Mouse (Mus musculus) left cerebral cortex, adult 18-20 months (tissue): ENCODE results near the gene D430041D05Rik. TPM values are rescaled to one million over a fixed set of nuclear protein-coding genes. Genes with fewer than 3 reads are reported as not detected.

Experiments
- DNase-seq, 2 experiments: peaks; one replicate each; pipeline ENCODE4 v3.0.0; 2021 to 2022; ENCODE audit warnings: low spot score in 2 of 2, mixed read lengths in 1 of 2
- total RNA-seq, 2 experiments: library from RNA; stranded (reverse); gene quantifications; 2 replicates each; pipeline ENCODE4 v1.2.3; 2021

Gene D430041D05Rik
- total RNA-seq, 2 experiments from 2014 or later = 102 to 106 TPM

DNA sequence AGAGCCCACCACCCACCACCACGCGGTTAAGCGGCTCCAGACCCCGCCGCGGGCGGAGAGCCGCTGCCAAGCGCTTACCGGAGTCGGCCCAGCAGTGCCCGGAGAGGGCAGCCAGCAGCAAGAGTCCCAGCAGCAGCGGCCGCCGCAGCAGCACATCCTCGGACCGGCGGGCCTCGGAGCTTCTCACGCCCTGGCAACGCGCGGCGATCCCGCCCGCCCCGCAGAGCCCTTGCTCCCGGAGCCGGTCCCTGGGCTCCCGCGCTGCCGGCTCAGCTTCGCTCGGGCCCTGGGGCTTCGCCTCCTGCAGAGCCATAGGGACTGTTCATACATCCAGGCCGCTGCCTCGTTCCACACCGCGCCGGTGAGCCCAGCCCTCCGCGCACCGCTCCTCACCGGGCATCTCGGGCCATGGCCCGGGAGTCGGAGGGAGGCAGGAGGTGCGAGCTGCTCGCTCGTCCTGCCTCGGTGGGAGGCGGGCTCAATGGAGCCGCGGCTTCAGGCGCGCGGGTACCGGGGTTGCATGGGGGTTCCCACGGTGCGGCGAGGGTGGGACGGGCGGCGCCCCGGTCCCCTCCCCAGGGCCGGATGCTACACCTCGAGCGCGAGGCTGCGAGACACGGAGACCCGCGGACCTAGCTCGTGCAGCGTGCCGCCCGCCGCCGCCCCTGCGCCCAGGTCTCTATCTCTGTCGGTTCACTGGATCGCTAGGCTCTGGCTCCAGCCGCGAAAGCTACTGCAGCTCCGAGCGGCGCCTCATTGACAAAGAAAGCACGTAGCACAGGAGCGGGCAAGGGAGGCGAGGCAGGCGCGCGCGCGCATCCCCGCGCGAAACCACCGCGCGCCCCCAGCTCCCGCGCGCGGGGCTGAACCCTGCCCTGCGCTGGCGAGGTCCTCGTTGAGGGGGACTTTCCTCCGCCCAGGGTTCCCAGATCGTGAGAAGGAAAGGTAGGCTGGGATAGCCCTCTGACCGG, 677 bp downstream of the D430041D05Rik start:
- DNase-seq = peak; percentile 60 to 67

DNA sequence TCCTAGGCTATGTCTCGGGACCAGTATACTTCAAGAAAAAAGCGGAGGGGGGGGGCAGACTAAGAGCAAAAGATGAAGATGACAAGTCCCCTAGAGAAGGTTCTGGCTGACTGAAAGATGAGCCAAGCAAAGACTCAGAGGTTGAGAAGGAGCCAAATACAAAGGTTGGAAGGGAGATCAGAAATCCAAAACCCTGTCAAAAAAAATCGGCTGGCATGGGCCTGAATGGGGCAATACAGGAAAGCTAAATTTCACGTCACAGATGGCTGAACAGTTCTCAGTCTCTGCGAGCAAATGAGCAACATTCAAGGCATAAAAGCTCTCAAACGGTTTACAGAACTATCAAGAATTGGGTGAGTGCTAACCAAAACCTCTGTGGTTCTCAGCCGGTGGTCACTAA, 2.5 kb downstream of the D430041D05Rik start:
- DNase-seq = no peak

DNA sequence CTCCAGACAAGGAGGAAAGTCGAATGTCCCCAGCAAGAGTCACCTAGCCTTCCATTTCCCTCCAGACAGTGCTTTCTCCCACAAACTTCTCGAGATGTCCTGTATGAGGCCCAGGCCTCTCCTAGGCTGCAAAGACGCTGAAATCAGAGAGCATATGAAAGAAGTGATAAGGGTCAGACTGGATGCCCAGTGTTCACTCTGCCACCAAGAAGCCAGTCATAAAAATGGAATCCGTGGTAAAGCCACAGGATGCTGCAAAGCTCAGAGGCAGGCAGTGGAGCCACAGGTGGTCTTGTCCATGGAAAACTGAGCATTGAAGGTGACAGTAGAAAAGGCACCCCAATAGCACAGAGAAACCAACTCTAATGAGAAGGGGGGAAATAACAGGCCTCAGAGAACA, 2.9 kb downstream of the D430041D05Rik start:
- DNase-seq = no peak

DNA sequence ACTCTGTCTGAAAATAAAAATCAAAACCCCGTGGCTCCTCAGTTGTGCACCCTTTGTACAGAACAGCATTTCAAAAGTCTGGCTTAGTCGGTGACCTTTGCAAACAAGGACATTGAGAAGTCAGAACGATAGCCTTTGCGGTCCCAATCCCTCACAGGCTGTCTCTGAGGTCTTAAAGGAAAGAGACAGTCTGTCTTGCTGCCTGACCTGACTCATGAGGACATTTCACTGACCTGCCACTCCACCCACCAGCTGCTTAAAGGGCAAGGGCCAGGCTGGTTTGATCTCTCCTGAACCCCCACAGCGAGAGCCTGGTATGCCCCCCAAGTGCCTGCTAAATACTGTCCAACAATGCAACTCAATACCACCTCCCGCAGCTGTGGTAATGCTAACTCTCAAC, 6.8 kb downstream of the D430041D05Rik start:
- DNase-seq = no peak

DNA sequence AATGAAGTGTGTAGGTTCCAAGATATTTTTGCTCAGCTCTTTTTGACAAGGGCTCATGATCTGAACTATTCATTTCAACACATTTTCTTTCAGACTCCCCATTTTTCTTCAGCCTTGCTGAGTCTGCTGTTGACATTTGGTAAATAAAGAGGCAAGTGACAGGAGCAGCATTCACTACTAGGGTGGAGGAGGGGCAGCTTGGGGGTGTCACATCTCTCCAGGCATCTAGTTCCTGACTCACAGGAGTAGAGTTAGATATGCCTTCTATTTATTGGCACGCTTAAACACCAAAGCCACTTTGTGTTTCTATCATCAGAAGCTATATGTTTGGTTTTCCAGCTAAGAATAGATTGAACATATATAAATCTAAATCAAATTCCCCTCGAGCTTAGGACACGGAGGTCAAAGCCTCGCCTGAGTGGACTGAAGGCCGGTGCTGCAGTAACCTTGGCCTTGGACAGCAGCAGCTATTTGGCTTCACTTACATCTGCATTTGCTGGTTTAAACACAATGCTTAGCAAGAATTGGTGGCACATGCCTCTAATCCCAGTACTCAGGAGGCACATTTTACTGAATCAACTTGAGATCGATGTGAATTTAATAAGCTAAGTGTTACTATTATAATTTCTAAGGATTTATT, 12.0 kb downstream of the D430041D05Rik start:
- no peak for DNase-seq

DNA sequence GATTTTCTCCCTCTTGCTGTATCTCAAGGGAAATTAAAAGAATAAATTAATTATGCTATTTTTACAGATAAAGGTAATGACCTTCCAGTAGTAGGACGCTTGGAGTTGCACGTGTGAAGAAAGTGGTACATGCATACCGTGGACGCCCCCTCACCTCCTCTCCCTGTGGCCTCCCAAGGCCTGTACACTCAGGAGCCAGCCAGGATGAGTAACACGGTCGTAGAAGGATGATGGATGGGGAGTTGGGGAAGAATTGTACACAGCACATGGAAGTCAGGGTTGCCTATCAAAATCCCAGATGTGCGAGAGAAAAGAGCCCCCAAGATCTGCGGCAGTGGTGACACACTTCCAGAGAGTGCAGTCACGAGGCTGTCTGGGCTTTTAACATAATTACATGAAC, 14.9 kb downstream of the D430041D05Rik start:
- DNase-seq = no peak

DNA sequence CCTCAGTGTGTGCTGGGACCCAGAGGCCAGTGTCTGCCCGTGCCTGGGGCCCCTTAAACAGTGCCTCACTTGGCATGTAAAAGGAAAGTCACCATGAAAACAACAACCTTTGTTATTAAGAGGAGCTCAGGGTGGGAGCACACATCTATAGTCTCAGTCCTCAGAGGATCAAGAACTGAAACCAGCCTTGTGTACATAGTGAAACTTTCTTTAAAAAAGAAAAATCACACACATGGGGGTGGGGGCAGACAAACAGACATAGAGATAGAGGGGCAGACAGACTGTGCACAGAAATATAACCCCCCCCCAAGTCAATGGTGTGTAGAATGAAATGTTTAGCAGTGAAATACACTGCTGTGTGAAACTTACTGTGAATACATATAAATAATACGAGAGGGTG, 16.0 kb downstream of the D430041D05Rik start:
- DNase-seq = no peak

DNA sequence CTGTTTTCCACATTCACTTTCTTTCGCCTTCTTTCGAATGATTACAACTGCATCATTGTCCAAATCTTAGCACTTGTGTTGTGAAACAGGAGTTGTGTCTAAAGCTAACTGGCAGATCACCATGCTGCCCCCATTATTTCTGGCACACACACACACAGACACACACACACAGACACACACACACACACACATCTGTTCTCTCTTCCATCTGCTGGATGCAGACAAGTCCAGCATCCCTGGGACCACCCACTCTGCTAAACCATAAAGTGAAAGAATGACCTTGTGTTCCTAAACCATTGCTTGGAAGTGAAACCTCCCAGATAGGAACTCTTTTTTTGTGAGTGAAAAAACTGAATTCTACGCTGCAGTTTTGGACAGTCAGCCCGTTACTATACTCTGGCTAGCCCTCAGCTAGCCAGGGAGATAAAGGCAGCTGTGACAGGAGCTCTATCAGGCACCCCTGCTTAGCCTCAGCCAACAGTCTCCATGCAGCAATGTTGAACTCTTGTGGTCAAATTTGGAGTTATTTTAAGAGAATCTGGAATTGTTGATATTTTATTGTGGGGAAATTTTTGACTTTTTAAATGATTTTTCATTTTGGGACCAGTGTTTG, 18.0 kb downstream of the D430041D05Rik start:
- no peak for DNase-seq

DNA sequence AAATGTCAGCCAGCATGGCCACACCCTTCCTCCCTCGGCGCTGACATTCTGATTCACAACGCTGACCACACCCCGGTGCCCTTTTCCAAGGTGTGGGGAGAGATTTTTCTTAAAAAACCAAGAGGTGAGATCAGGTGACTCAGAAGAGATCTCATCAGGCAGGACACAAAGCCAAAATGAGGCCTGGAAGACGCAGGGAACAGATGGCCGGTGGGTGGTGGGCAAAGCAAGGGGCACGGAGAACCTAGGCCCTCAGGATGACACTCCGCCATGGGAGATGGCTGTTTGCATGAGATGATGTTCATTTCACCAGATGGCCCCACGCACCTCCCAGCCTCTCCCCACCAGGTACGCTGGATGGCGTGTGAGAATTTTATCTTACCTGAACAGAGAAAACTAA, 21.6 kb downstream of the D430041D05Rik start:
- DNase-seq = no peak

DNA sequence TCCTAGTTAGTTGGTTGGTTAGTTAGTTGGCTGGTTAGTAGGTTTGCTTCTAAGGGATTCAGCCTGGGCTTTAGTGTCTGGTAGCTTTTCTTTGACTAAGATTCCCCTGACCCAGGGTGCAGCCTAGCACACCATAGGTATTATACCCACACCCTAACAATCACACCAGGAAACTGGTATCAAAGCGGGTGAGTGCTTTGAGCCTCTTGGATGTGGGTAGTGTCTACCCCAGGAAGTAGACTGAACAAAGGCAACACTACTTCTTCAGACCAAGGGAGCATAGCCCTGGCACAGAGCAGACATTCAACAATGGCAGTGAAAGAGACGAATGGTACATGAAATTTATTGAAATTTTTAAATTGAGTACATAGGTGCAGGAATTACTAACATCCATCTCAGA, 24.9 kb downstream of the D430041D05Rik start:
- DNase-seq = no peak

DNA sequence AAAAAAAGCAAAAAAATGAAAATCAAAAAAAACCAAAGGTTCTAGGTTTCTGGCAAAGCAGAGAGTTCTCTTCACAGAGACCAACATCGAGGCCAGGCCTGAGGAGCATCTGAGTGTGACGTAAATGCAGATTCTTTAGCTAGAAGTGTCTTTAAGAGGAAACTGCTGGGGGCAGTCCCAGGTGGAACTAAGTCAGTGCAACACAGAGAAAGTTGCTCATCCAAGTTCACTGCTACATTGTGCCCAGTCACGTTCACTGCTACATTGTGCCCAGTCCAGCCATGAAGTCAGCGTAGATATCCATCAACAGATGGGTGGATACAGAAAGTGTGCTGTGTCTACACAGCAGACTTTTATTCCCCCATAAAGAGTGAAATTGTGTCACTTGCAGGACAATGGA, 27.2 kb downstream of the D430041D05Rik start:
- DNase-seq = no peak

DNA sequence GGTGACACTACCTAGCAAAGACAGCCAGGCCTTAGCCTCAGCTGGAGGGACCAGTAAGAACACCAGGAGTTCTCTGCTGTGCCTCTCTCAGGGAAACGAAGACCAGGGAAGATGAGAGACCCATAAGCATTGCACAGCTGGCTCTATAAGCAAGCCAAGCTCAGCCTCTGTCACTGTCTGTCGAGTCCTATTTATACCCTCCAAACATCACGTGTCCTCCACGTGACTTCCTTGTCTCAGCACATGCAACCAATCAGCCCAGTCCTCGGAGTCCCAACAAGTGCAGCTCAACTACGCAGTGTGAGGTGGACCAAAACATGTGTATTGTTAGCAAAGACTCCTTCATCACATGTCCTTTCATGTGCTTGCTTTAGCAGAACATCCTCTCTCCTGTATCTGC, 28.0 kb downstream of the D430041D05Rik start:
- DNase-seq = peak in 1 of 2 experiments; percentile 16

DNA sequence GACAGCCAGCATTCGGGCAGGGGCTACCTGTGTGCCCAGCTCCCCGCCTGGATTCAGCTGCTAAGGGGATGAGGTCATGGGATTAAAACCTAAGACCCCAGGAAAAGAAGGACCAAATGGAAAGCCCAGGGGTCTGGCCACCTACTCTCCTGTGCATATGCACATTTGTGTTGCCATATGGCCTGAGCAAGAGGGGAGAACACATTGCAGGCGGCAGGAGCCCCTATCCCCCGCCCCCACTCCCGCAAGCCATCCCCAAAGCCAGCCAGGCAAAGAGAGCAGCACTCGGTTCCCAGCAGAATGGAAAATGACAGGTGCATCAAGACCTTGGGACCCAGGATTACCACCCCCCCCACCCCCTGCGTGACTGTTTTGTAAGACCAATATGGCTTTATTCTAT, 31.5 kb downstream of the D430041D05Rik start:
- no peak for DNase-seq

DNA sequence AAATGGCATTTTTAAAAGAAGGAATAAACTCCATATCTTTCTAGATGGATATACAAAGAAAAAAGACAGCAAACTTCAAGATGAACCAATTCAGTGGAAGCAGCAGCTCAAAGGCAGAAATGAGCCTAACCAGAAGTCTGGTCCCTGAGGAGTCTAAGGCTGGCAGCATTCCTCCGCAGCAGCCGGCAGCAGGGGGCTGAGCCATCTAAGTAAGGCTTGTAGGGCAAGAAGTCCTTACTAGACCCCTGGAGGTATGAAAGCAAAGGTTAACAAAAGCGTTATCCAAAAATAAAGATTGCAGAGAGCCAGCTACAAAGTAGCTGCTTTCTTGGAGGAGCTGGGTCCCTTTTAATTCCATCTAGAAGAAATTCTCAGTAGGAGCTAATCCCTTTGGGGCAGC, 32.0 kb downstream of the D430041D05Rik start:
- DNase-seq = no peak

DNA sequence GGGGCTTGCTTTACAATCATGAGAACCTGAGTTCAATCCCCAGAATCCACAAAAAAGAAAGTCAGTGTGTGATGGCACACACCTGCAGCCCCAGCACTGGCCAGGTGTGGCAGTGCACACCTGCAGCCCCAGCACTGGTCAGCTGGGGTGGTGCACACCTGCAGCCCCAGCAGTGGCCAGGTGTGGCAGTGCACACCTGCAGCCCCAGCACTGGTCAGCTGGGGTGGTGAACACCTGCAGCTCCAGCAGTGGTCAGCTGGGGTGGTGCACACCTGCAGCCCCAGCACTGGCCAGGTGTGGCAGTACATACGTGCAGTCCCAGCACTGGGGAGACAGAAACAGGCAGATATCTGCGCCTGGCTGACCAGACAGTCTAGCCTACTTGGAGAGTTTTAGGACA, 32.8 kb downstream of the D430041D05Rik start:
- DNase-seq = no peak

DNA sequence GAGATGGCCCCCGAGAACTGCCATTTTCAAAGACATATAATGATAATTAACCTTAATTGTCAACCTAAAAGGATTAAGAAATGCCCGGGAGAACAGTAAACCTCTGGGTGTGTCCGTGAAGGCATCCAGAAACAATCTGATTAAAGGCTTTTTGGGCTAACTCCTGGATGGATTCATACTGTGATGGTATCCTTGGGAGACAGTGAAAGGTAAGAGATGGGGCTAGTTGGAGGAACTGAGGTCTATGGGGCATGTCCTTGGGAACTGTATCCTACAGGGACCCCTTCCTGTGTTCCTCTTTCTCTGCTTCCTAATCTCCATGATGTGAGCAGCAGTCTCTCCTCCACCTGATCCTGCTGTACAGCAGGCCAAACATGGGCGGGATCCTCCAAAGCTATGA, 38.7 kb downstream of the D430041D05Rik start:
- DNase-seq = no peak

DNA sequence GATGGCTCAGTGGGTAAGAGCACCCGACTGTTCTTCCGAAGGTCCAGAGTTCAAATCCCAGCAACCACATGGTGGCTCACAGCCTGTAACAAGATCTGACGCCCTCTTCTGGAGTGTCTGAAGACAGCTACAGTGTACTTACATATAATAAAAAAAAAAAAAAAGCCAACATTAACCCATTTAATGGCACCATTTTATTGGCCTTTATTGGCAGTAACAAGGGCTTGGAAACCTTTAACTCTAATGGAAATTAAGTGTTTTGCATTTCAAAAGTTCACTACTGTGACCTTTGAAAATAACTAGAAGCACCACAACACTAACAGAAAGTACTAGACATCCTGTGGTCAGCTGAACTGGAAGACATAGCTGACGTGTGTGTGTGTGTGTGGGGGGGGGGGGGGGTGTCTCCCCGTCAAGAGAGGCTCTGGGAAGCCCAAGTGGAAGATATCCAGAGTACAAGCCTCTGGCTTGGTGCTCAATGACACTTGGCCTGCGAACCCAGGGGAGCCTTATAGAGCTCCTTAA, 39.1 kb downstream of the D430041D05Rik start:
- no peak for DNase-seq

DNA sequence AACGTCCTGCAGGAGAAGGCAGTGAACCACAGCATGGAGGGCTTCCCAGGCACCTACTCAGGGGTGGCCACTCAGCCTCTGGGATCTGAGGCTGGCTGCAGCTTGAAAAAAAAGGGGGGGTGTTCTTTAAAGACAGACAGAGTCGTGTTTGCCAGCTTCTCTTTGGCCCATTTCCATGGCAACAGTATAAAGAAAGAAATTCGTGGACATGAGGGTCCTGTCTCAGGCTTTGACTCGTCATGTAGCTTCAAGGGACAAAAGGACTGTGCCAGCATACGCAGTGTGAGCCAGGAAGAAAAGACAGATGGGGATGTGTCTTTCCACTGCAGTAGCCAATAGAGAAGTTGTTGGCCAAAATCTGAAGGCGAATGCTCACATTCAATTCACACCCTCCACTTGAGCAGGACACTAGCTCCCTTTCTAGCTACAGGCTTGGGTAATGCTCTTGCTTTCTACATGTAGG, 42.9 kb downstream of the D430041D05Rik start:
- DNase-seq = peak in 1 of 2 experiments; percentile 42

DNA sequence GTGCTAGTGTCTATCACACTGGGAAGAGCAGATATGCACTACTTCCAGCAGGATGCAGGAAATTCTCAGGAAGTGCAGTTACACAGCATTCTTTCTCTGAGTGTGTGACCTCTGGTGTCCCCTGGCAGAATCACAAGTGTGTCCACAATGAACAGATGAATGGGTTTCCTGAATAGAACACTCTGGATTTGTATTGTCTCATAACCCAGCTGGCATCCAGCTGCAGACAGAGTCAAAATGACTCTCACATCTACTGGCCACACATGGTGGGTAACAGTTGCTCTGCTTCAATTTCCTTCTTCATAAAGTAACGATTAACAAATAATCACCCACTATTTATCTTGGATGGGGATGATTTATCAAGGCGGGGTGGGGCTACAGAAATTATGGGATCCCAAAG, 43.5 kb downstream of the D430041D05Rik start:
- DNase-seq = no peak

DNA sequence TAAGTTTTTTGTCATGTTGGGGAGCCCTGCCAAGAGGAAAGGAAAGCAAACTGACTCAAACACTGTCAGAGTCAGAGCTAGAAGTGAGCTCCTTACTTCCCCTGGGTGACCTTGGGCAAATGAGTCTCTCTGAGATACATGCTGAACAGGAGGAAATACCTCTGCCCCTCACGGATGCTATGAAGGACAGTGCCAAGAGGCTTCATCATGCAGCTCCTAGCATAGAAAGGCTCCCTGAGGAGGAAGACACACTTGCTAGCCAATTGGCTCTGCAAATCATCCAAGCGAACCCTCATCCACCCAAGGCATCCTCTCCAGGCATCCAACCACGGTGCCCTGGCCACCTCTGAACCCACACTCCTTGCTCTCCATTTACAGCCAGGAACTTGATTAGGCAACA, 51.5 kb downstream of the D430041D05Rik start:
- DNase-seq = no peak

DNA sequence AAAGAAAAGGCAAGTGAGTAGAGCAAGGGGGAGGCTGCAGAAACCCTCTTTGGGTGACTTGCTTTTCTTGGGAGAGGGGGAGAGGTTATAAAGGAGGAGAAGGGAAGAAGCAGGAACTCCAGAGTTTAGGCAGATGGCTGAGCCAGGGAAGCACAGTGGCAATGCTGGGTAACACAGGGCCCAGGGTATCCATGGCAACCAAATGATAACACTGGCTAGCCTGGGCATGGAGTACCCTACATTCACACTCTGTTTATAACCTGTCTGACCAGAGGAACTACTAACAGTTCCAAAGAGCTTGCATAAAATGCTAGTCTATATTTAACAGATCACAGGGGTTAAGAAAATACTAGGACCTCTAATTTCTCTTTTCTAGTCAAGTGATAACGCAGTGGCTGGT, 51.9 kb downstream of the D430041D05Rik start:
- no peak for DNase-seq

DNA sequence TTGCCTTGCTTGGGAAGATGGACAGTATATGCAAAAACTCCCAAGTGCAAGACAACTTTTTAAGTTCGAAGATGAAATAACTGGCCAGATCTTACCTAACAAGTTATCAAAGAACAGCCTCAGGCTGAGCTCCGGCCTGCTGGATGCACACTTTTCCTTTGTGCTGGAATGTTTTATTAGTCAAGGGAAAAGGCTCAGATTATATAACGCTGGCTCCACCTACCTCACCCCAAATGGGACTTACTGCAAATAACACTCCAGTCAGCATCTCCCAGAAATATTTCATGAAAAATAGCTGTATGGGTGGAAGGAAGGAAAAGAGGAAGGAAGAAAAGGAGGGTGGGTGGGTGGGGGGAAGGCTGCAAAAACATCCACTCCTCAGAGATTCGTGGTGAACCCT, 54.3 kb downstream of the D430041D05Rik start:
- DNase-seq = no peak
